Mouse (Mus musculus) midbrain, embryonic 12.5 days (tissue): ENCODE measurements around the gene Rnf216. TPM values are rescaled to one million over a fixed set of nuclear protein-coding genes. Genes with fewer than 3 reads are reported as not detected.

Experiments
- ATAC-seq: fragments of 200-750 bp; cut with Nextera tagmentation; 2 replicates; pipeline ENCODE4 v1.8.0; 2017; ENCODE audit warnings: low read depth, moderate TSS enrichment, moderate library complexity; ENCODE audit not compliant: low FRiP score
- H3K27ac ChIP-seq: fragments of 300-500 bp; sonication (generic); replicated peaks from 2 replicates; pipeline ENCODE4 v1.5.1; 2016; ENCODE audit warnings: mild to moderate bottlenecking
- H3K27me3 ChIP-seq: fragments of 300-500 bp; sonication (generic); 2 replicates; pipeline ENCODE4 v1.6.1; 2016; ENCODE audit warnings: mild to moderate bottlenecking
- H3K36me3 ChIP-seq: fragments of 300-500 bp; sonication (generic); 2 replicates; pipeline ENCODE4 v1.6.1; 2016
- H3K4me1 ChIP-seq: fragments of 300-500 bp; sonication (generic); 2 replicates; pipeline ENCODE4 v1.6.1; 2016
- H3K4me2 ChIP-seq: fragments of 300-500 bp; sonication (generic); replicated peaks from 2 replicates; pipeline ENCODE4 v1.6.1; 2016; ENCODE audit warnings: mild to moderate bottlenecking, moderate library complexity
- H3K4me3 ChIP-seq: fragments of 300-500 bp; sonication (generic); 2 replicates; pipeline ENCODE4 v1.5.1; 2016; ENCODE audit warnings: mild to moderate bottlenecking
- H3K9ac ChIP-seq: fragments of 300-500 bp; sonication (generic); replicated peaks from 2 replicates; pipeline ENCODE4 v1.6.1; 2016; ENCODE audit warnings: mild to moderate bottlenecking, moderate library complexity
- H3K9me3 ChIP-seq: fragments of 300-500 bp; sonication (generic); 2 replicates; pipeline ENCODE4 v1.6.1; 2016; ENCODE audit warnings: mild to moderate bottlenecking
- WGBS: fragments of 180-500 bp; shearing (Covaris S2); methylation state at CpG from one replicate; pipeline ENCODE4 v1.1.7; 2016; 5-methylcytosine and 5-hydroxymethylcytosine counted together
- microRNA-seq: library from miRNA; unstranded; fragments of <30 nt; microRNA quantifications from one replicate; pipeline ENCODE4, GENCODE M21; 2017
- polyA plus RNA-seq: library from polyadenylated mRNA; unstranded; fragments of >200 nt; fragmentation: Nextera tagmentation; extraction: Ambion mirVana; gene quantifications from 2 replicates; pipeline ENCODE4 v1.2.1, GENCODE M21; 2016

The Rnf216 gene
- polyA plus RNA-seq, 1 experiment from 2014 or later = 51.1 TPM

DNA sequence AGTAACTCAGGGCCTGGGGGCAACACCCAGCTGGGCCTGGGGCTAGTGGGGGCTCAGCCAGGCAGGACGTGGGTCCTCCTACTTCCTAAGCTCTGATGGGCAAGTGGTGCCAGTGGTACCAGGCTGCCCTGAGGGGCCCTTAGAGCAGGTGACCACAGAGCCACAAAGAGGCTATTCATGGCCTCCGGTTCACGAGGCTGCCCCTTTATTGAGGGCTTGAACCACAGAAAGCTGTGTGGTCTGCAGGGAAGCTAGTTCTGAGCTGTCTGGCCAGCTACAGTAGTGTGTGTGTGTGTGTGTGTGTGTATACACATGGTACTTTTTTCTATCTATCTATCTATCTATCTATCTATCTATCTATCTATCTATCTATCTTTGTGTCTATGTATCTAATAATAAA, 159.2 kb downstream of the Rnf216 start:
- H3K9me3 ChIP-seq = no peaks in the 10 kb centered on the region
- no peak for ATAC-seq
- no peak overlapping the region for H3K9ac ChIP-seq
- WGBS = 72% methylated on average over 3 of the region's 3 CpGs
- no peak overlapping the region for H3K27ac ChIP-seq
- H3K27me3 ChIP-seq = peaks cover 4% of the 10 kb centered on the region
- H3K4me2 ChIP-seq = no peak overlapping the region
- no peaks in the 10 kb centered on the region for H3K4me1 ChIP-seq
- no peaks in the 10 kb centered on the region for H3K36me3 ChIP-seq
- no peak overlapping the region for H3K4me3 ChIP-seq

DNA sequence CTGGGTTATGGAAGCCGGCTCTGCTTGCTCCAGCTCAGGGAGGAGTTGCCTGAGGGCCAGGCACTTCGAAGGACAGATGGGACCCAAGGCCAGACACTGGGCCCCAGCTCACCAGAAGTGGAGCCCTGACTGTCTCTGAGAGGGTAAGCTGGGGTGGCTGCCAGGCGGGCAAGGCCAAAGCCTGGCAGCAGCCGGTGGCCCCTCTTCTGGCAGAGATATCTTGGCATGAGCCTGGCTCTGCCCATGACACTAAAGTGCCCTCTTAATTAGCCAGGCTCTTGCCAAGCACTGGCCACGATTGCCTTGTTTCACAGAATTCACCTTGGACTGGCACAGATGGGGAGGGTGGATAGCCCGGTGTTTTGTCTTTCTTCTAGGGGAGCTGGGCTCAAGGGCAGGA, 162.4 kb downstream of the Rnf216 start:
- 88% methylated on average over 6 of the region's 6 CpGs for WGBS
- Histone ChIP-seq H3K36me3 (no peaks in the 10 kb centered on the region), H3K27me3 (no peaks in the 10 kb centered on the region), H3K27ac (no peak overlapping the region), H3K4me1 (no peaks in the 10 kb centered on the region), H3K9me3 (no peaks in the 10 kb centered on the region), H3K4me3 (no peak overlapping the region), H3K4me2 (no peak overlapping the region), H3K9ac (no peak overlapping the region)
- ATAC-seq = no peak

DNA sequence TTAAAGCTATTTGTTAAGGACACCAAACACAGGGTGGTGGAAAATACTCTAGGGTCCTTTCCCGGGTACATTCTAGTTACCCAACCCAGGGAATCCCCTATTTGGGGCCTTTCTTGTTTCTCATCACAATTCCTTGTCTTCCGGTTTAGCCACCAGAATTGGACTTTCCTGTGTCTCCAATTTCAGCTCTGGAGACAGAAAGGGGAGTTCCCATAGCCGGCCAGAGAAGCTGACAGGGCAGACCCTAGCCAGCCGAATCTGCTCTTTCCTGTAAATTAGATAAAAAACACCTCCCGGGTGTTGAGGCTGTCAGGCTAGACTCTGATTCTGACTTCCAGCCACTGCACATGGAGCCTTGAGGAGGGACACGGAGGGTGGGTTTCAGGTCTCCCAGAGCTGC, 163.2 kb downstream of the Rnf216 start:
- Histone ChIP-seq H3K9me3 (no peaks in the 10 kb centered on the region), H3K27me3 (no peaks in the 10 kb centered on the region), H3K4me3 (no peak overlapping the region), H3K9ac (no peak overlapping the region), H3K27ac (no peak overlapping the region), H3K36me3 (no peaks in the 10 kb centered on the region), H3K4me2 (no peak overlapping the region), H3K4me1 (no peaks in the 10 kb centered on the region)
- WGBS = 66% methylated on average over 6 of the region's 6 CpGs
- ATAC-seq = no peak

DNA sequence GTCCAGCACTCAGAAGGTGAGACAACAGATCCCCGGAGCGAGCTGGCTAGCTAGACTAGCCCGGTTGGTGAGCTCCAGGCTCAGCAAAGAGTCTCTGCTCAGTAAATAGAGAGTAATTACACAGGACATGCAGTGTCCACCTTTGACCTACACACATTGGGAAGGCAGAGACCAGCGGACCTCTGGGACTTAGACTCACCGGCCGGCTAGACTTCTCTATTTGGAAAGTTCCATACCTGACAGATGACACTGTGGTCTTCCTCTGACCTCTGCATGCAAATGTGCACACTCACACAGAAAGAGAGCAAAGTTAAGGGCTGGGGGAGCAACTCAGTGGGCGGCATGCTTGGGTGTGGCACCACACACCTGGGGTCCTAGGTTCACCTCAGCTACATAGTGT, 165.3 kb downstream of the Rnf216 start:
- Histone ChIP-seq H3K9ac (no peak overlapping the region), H3K4me2 (no peak overlapping the region), H3K9me3 (no peaks in the 10 kb centered on the region), H3K27ac (no peak overlapping the region), H3K4me3 (no peak overlapping the region), H3K36me3 (no peaks in the 10 kb centered on the region), H3K4me1 (no peaks in the 10 kb centered on the region), H3K27me3 (no peaks in the 10 kb centered on the region)
- no peak for ATAC-seq
- 81% methylated on average over 7 of the region's 7 CpGs for WGBS

DNA sequence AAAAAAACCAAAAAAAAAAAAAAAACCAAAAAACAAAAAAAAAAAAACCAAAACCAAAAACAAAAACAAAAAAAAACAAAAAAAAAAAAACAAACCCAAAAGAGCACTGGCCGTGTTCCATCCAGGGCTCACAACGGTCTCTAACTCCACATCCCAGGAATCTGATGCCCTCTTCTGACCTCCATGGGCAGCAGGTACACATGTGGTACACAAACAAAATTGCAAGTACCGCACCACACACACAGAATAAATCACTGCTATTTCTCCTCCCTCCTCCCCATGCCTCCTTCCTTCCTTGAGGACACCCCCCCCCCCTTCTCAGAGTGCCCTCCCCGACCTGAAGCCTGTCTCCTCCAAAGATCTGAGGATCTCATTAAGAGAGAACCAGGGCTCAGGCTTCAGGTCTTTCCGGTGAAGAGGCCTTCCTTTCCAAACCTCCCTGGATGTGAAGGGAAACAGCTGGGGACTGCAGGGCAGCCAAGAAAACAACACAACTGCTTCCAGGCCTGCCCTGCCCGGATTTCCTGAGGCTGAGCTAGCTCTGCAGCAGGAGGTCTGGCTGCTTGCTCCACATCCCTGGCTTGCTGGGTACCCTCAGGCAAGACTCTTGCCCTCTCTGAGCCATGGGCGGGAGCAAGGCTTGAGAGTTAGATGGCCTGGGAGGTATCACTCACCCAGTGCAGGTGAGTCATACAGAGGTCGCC, 167.7 kb downstream of the Rnf216 start:
- no peaks in the 10 kb centered on the region for H3K36me3 ChIP-seq
- WGBS = 74% methylated on average over 8 of the region's 8 CpGs
- no peaks in the 10 kb centered on the region for H3K4me1 ChIP-seq
- H3K4me3 ChIP-seq = no peak overlapping the region
- ATAC-seq = no peak
- no peaks in the 10 kb centered on the region for H3K27me3 ChIP-seq
- peaks cover 4% of the 10 kb centered on the region; the same call in 1 of the 2 replicates for H3K9me3 ChIP-seq
- H3K27ac ChIP-seq = no peak overlapping the region
- no peak overlapping the region for H3K4me2 ChIP-seq
- no peak overlapping the region for H3K9ac ChIP-seq

Small RNA genes lying within 50 kb of the gene (microRNA-seq; reads per million reads assigned to microRNA genes)
- gene Gm44405 = not detected

Other genes starting within 250 kb of the Rnf216 start
- gene Fbxl18, start 217.6 kb downstream of the Rnf216 start, polyA plus RNA-seq = 27.7 and 28.9 TPM in 2 replicates
- gene Actb, start 206.2 kb downstream of the Rnf216 start, polyA plus RNA-seq = 12,547 and 14,098 TPM in 2 replicates
- 707 and 742 TPM in 2 replicates for gene Fscn1, start 152.7 kb downstream of the Rnf216 start, polyA plus RNA-seq
- not detected in 2 replicates for gene Olfr718-ps1, start 34.6 kb upstream of the Rnf216 start, polyA plus RNA-seq
- 16.2 and 17.8 TPM in 2 replicates for gene Rbak, start 67.8 kb upstream of the Rnf216 start, polyA plus RNA-seq
- not detected in 2 replicates for gene Spdye4b, start 68.0 kb upstream of the Rnf216 start, polyA plus RNA-seq
- not detected in 2 replicates for gene Spdye4a, start 113.9 kb upstream of the Rnf216 start, polyA plus RNA-seq
- 28.2 and 29.0 TPM in 2 replicates for gene Zfp12, start 122.2 kb upstream of the Rnf216 start, polyA plus RNA-seq
- gene Zfp316, start 157.0 kb upstream of the Rnf216 start, polyA plus RNA-seq = 17.9 and 18.4 TPM in 2 replicates
- gene Zfp853, start 180.6 kb upstream of the Rnf216 start, polyA plus RNA-seq = 0.08 TPM in 1 of 2 replicates, not detected in the other
- gene E130309D02Rik, start 202.4 kb upstream of the Rnf216 start, polyA plus RNA-seq = 54.1 and 55.5 TPM in 2 replicates
- 77.9 and 83.9 TPM in 2 replicates for gene Zdhhc4, start 216.3 kb upstream of the Rnf216 start, polyA plus RNA-seq
- 0.21 and 0.24 TPM in 2 replicates for gene Grid2ip, start 244.3 kb upstream of the Rnf216 start, polyA plus RNA-seq